Mouse (Mus musculus) lung, adult 2 months (tissue): ENCODE data around the gene Rusc1. TPM values are rescaled to one million over a fixed set of nuclear protein-coding genes. Genes with fewer than 3 reads are reported as not detected.
A peak's percentile ranks its signal among the peaks of the same experiment; 100 is the strongest.

Experiments used
- DNase-seq: peaks from one replicate; pipeline ENCODE4 v3.0.0; 2022
- H3K4me1 ChIP-seq: fragments of 200-500 bp; 2 replicates; pipeline ENCODE4 v1.6.1; 2011; ENCODE audit warnings: low read length; ENCODE audit not compliant: control insufficient read depth, insufficient read depth
- H3K4me3 ChIP-seq: fragments of 200-500 bp; replicated peaks from 2 replicates; pipeline ENCODE3; 2011; ENCODE audit warnings: low read depth, mild to moderate bottlenecking, control low read depth, low read length; ENCODE audit errors: extremely low read depth
- CTCF ChIP-seq: fragments of 200-500 bp; IDR thresholded peaks from 2 replicates; pipeline ENCODE4 v1.5.1; 2011; ENCODE audit warnings: mild to moderate bottlenecking, low read length, control low read depth; ENCODE audit not compliant: insufficient read depth
- POLR2A ChIP-seq: fragments of 200-500 bp; IDR thresholded peaks from 2 replicates; pipeline ENCODE4 v1.6.1; 2011; ENCODE audit warnings: low read depth, mild to moderate bottlenecking, control low read depth, low read length, borderline replicate concordance; ENCODE audit errors: extremely low read depth
- whole genome bisulfite sequencing: fragments of 180-500 bp; shearing (Covaris S2); methylation state at CpG from one replicate; pipeline ENCODE4 v1.1.7; 2018; 5-methylcytosine and 5-hydroxymethylcytosine counted together
- polyA plus RNA-seq: library from polyadenylated mRNA; depleted of rRNA; stranded (reverse); fragments of >200 nt; gene quantifications from 2 replicates; pipeline ENCODE4 v1.2.3, GENCODE M21; 2012

Gene Rusc1
- polyA plus RNA-seq, 1 experiment = 61.3 TPM

GRCm38 (mm10) chr3:89123313-89123712 is 30.2 kb upstream of the Rusc1 start:
- 45% methylated on average over 2 of the region's 2 CpGs for WGBS
- H3K4me1 ChIP-seq = peaks cover 4% of the 10 kb centered on the region; the same call in 1 of the 2 replicates
- no peak overlapping the region for H3K4me3 ChIP-seq
- no peak for DNase-seq
- TF ChIP-seq POLR2A (no peak), CTCF (no peak)

DNA sequence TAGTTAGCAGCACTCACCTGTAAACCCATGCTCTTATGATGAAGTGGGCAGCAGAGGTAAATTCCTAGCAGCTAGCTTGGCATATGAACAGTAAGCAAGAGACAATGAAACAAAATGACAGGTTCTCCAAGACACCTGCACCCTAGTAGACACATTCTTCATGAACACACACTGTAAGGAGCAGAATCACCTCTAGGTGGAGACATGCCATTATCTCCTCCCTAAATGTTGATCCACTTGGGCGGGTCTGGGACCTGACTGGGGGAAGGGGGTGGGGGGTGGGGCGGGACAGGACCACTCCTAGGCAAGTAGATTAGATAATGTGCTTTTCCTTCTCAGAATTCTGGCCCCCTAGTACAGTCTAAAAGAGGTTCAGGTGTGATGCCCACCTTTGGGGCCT is 22.4 kb upstream of the Rusc1 start:
- no peak for DNase-seq
- WGBS = 0% methylated on average over 2 of the region's 2 CpGs
- TF ChIP-seq POLR2A = no peak
- TF ChIP-seq CTCF = peak; percentile 23; the same call in 1 of the 2 replicates
- Histone ChIP-seq H3K4me1 (no peaks in the 10 kb centered on the region), H3K4me3 (no peak overlapping the region)

GRCm38 (mm10) chr3:89113058-89113457 is 19.9 kb upstream of the Rusc1 start:
- 70% methylated on average over 4 of the region's 4 CpGs for WGBS
- no peak overlapping the region for H3K4me3 ChIP-seq
- no peak for TF ChIP-seq POLR2A
- no peak for TF ChIP-seq CTCF
- no peaks in the 10 kb centered on the region for H3K4me1 ChIP-seq
- no peak for DNase-seq

- DNase-seq = no peak
- H3K4me1 ChIP-seq = no peaks in the 10 kb centered on the region
- WGBS = 22% methylated on average over 1 of the region's 1 CpGs
- TF ChIP-seq POLR2A = no peak
- TF ChIP-seq CTCF = no peak
- H3K4me3 ChIP-seq = no peak overlapping the region
Observed at GRCm38 (mm10) chr3:89108146-89108545, 15.0 kb upstream of the Rusc1 start.

GRCm38 (mm10) chr3:89107545-89107944 is 14.4 kb upstream of the Rusc1 start:
- Histone ChIP-seq H3K4me1 (no peaks in the 10 kb centered on the region), H3K4me3 (no peak overlapping the region)
- TF ChIP-seq CTCF = no peak
- TF ChIP-seq POLR2A = no peak
- DNase-seq = no peak
- 50% methylated on average over 3 of the region's 3 CpGs for WGBS

DNA sequence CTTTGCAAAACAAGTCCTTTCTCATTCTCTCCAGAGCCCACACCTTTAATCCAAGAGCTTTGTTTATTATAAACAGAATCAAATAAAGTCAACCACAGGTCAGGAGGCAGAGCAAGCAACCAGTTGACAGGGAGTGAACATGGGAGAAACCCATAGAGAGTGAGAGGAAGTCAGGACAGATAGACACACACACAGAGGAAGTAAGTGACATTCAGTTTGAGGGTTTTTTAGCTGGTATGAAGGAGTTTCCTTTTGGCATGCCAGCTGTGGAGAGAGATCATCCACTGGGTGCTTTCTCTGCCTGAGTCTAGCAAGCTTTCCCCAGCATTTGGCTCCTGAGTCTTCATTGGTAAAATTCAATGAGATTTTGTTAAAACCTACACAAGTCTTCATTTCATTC is 13.8 kb upstream of the Rusc1 start:
- no peak for TF ChIP-seq CTCF
- TF ChIP-seq POLR2A = no peak
- DNase-seq = no peak
- H3K4me3 ChIP-seq = no peak overlapping the region
- H3K4me1 ChIP-seq = no peaks in the 10 kb centered on the region

DNA sequence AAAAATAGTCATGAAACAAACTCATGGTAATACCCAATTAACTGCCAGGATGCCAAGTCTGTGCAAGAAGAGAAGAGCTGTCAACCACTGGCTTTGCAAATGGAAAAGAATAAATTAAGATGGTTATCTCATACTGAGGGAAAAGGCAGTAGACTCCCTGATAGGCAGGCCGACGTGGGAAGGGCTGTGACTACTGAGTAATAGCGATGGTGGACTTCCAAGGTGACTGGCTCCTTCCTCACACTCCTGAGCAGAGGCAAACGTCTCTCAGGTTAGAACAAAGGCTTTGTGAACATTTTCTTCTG is 10.1 kb upstream of the Rusc1 start:
- no peak overlapping the region for H3K4me3 ChIP-seq
- no peak for DNase-seq
- no peak for TF ChIP-seq CTCF
- no peak for TF ChIP-seq POLR2A
- 46% methylated on average over 4 of the region's 4 CpGs for WGBS
- H3K4me1 ChIP-seq = peaks cover 3% of the 10 kb centered on the region

DNA sequence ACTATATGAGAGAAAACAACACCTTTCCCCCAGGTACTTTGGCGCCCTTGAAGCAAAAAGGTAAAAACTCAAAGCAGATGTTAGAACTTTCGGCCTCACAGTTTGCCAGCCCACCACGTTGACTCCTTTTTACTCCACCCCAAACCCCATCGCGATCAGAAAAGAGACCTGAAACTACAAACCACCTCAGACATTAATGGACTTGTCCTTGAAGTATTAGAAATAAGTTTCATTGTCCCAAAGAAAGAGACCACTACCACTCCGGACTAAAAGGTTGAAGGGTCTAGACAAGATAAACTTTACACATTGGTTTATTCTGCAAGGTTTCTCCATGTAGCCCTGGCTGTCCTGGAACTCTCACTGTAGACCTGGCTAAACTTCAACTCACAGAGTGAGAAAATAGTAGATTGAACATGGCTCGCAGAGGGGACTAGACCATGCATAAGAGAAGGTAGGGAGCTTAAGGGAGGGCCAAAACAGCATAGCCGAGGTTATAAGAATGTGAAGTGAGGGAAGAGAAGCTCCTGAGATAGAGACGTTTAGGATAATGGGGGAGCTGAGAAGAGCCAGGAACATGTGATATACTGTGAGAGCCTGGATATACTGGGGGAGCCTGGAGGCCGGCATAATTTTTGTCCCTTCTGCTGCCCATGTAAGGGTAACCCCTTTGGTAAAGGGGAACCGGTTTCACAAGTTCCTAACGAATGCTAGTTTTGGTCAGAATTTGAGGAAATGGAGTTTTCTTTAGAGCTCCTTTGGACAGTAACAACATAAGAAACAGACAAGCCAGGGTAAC is 9.6 kb upstream of the Rusc1 start:
- Histone ChIP-seq H3K4me1 (peaks cover 3% of the 10 kb centered on the region), H3K4me3 (no peak overlapping the region)
- no peak for DNase-seq
- 56% methylated on average over 12 of the region's 12 CpGs for WGBS
- no peak for TF ChIP-seq CTCF
- TF ChIP-seq POLR2A = no peak

- Histone ChIP-seq H3K4me3 (peak within 1 kb of the TSS; percentile 78), H3K4me1 (peaks cover 3% of the 10 kb centered on the region)
- WGBS = under 1% methylated on average over 26 of the region's 26 CpGs
- peak; percentile 64; the same call in 1 of the 2 replicates for TF ChIP-seq POLR2A
- no peak for TF ChIP-seq CTCF
- DNase-seq = peak; percentile 87
Observed at GRCm38 (mm10) chr3:89101812-89102494, 8.8 kb upstream of the Rusc1 start, which contains the start of gene Fdps. TSS of gene Fdps (minus strand) at chr3:89101959.

DNA sequence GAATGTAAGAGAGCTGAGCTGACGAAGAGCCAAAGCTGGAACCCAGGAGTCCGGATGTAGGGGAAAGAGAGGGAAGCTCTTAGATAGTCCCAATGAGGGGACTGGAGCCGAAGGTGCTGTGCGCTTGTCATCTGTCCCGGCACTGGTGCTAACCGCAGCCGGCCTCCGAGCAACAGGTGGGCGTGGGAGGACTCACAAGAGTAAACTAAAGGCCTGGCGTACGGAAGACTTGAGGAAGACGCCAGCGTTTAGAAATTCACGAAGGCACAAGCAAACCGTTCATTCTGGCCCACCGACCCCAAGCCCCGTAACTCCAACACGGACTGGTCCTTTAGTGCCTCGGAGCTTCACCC is 8.3 kb upstream of the Rusc1 start:
- DNase-seq = no peak
- Histone ChIP-seq H3K4me1 (peaks cover 3% of the 10 kb centered on the region), H3K4me3 (peak overlapping the region; percentile 78)
- WGBS = under 1% methylated on average over 19 of the region's 19 CpGs
- TF ChIP-seq CTCF = no peak
- TF ChIP-seq POLR2A = no peak
